Mouse (Mus musculus) forebrain, embryonic 15.5 days (tissue): ENCODE results near the gene Cebpb. TPM values are rescaled to one million over a fixed set of nuclear protein-coding genes. Genes with fewer than 3 reads are reported as not detected.

ENCODE experiments used
- microRNA-seq: library from miRNA; unstranded; fragments of <30 nt; microRNA quantifications from one replicate; pipeline ENCODE4, GENCODE M21; 2016
- polyA plus RNA-seq: library from polyadenylated mRNA; unstranded; fragments of >200 nt; fragmentation: Nextera tagmentation; extraction: Ambion mirVana; gene quantifications from 2 replicates; pipeline ENCODE4 v1.2.1, GENCODE M21; 2015

The Cebpb gene
- polyA plus RNA-seq, 1 experiment from 2014 or later = 1.6 TPM

Small RNA genes within 50 kb of the gene (microRNA-seq; reads per million reads assigned to microRNA genes)
- not detected for gene Gm22355

Other genes starting within 250 kb of the Cebpb start
- 132 TPM in 2 replicates for gene Rnf114, start 196.3 kb upstream of the Cebpb start, polyA plus RNA-seq
- 32.1 and 32.6 TPM in 2 replicates for gene Spata2, start 196.0 kb upstream of the Cebpb start, polyA plus RNA-seq
- 2.1 and 2.7 TPM in 2 replicates for gene Snai1, start 150.7 kb upstream of the Cebpb start, polyA plus RNA-seq
- 267 and 269 TPM in 2 replicates for gene Ube2v1, start 56.8 kb upstream of the Cebpb start, polyA plus RNA-seq
- 8.6 and 12.3 TPM in 2 replicates for gene Gm20431, start 27.4 kb upstream of the Cebpb start, polyA plus RNA-seq
- 30.1 and 31.5 TPM in 2 replicates for gene Tmem189, start 907 bp downstream of the Cebpb start, polyA plus RNA-seq
- gene Ptpn1, start 243.1 kb downstream of the Cebpb start, polyA plus RNA-seq = 95.0 and 105 TPM in 2 replicates